Mouse (Mus musculus): ENCODE data around the gene Ly6g6e. TPM values are rescaled to one million over a fixed set of nuclear protein-coding genes. Genes with fewer than 3 reads are reported as not detected.

The Ly6g6e gene
- polyA plus RNA-seq, 1 experiment from 2014 or later, result 1.3 TPM

- Histone ChIP-seq H3K9me3 (replicated peaks; ENCODE audit: low read length) (no peaks in the 10 kb centered on the region), H3K4me3 (replicated peaks; ENCODE audit: low read depth, low read length) (no peak overlapping the region), H3K4me2 (ENCODE audit: low read length) (no peak overlapping the region), H3K27ac (no peak overlapping the region), H3K36me3 (ENCODE audit: insufficient read depth, low read length) (no peaks in the 10 kb centered on the region), H3K4me1 (replicated peaks; ENCODE audit: insufficient read depth, low read length) (peaks cover 3% of the 10 kb centered on the region; the same call in 1 of the 2 replicates), H3K27me3 (ENCODE audit: insufficient read depth, low read length) (no peaks in the 10 kb centered on the region; the same call in 1 of the 2 replicates), H3K9ac (ENCODE audit: low read depth, low read length) (no peak overlapping the region)
- 40% methylated on average over 6 of the region's 6 CpGs for WGBS
- DNase-seq (ENCODE audit: low spot score), result no peak
- ATAC-seq (replicated peaks; ENCODE audit: low FRiP score, low read depth), result no peak
- no peak for TF ChIP-seq CTCF (IDR thresholded peaks at IDR 0.05; ENCODE audit: low read depth)
These were observed 3.5 kb downstream of the Ly6g6e start for GRCm38 (mm10) chr17:35080248-35080647.

GRCm38 (mm10) chr17:35080710-35081109 lies 4.0 kb downstream of the Ly6g6e start:
- no peak for ATAC-seq (replicated peaks; ENCODE audit: low FRiP score, low read depth)
- Histone ChIP-seq H3K4me3 (replicated peaks; ENCODE audit: low read depth, low read length) (no peak overlapping the region), H3K27ac (no peak overlapping the region), H3K9me3 (replicated peaks; ENCODE audit: low read length) (no peaks in the 10 kb centered on the region), H3K36me3 (ENCODE audit: insufficient read depth, low read length) (no peaks in the 10 kb centered on the region), H3K4me1 (replicated peaks; ENCODE audit: insufficient read depth, low read length) (peaks cover 3% of the 10 kb centered on the region; the same call in 1 of the 2 replicates), H3K9ac (ENCODE audit: low read depth, low read length) (no peak overlapping the region), H3K27me3 (ENCODE audit: insufficient read depth, low read length) (no peaks in the 10 kb centered on the region; the same call in 1 of the 2 replicates), H3K4me2 (ENCODE audit: low read length) (no peak overlapping the region)
- TF ChIP-seq CTCF (IDR thresholded peaks at IDR 0.05; ENCODE audit: low read depth), result no peak
- DNase-seq (ENCODE audit: low spot score), result no peak
- 81% methylated on average over 4 of the region's 4 CpGs for WGBS

GRCm38 (mm10) chr17:35082841-35083576 lies 6.3 kb downstream of the Ly6g6e start:
- Histone ChIP-seq H3K27me3 (ENCODE audit: insufficient read depth, low read length) (no peaks in the 10 kb centered on the region; the same call in 1 of the 2 replicates), H3K27ac (no peak overlapping the region), H3K36me3 (ENCODE audit: insufficient read depth, low read length) (no peaks in the 10 kb centered on the region), H3K9ac (ENCODE audit: low read depth, low read length) (no peak overlapping the region), H3K4me3 (replicated peaks; ENCODE audit: low read depth, low read length) (no peak overlapping the region), H3K4me1 (replicated peaks; ENCODE audit: insufficient read depth, low read length) (no peaks in the 10 kb centered on the region), H3K9me3 (replicated peaks; ENCODE audit: low read length) (no peaks in the 10 kb centered on the region), H3K4me2 (ENCODE audit: low read length) (no peak overlapping the region)
- 84% methylated on average over 16 of the region's 16 CpGs for WGBS
- no peak for DNase-seq (ENCODE audit: low spot score)
- TF ChIP-seq CTCF (IDR thresholded peaks at IDR 0.05; ENCODE audit: low read depth), result no peak
- no peak for ATAC-seq (replicated peaks; ENCODE audit: low FRiP score, low read depth)

- ATAC-seq (replicated peaks; ENCODE audit: low FRiP score, low read depth), result no peak
These were observed 7.3 kb downstream of the Ly6g6e start for GRCm38 (mm10) chr17:35083929-35084497.

GRCm38 (mm10) chr17:35085208-35085865 lies 8.6 kb downstream of the Ly6g6e start, which contains the start of gene Ly6g6f:
Ly6g6f (minus strand) TSS chr17:35085610.
- Histone ChIP-seq H3K27me3 (ENCODE audit: insufficient read depth, low read length) (no peaks in the 10 kb centered on the region; the same call in 1 of the 2 replicates), H3K4me2 (ENCODE audit: low read length) (no peak within 1 kb of the TSS), H3K9me3 (replicated peaks; ENCODE audit: low read length) (no peaks in the 10 kb centered on the region), H3K4me1 (replicated peaks; ENCODE audit: insufficient read depth, low read length) (peaks cover 6% of the 10 kb centered on the region; the same call in 1 of the 2 replicates), H3K27ac (no peak within 1 kb of the TSS), H3K9ac (ENCODE audit: low read depth, low read length) (no peak within 1 kb of the TSS), H3K4me3 (replicated peaks; ENCODE audit: low read depth, low read length) (no peak within 1 kb of the TSS), H3K36me3 (ENCODE audit: insufficient read depth, low read length) (no peaks in the 10 kb centered on the region)
- TF ChIP-seq CTCF (IDR thresholded peaks at IDR 0.05; ENCODE audit: low read depth), result no peak
- WGBS, result 76% methylated on average over 7 of the region's 7 CpGs
- ATAC-seq (replicated peaks; ENCODE audit: low FRiP score, low read depth) (no peak), DNase-seq (ENCODE audit: low spot score) (no peak)

More at GRCm38 (mm10) chr17:35083929-35084497, 7.3 kb downstream of the Ly6g6e start:
- Histone ChIP-seq H3K9me3 (replicated peaks; ENCODE audit: low read length) (no peaks in the 10 kb centered on the region), H3K36me3 (ENCODE audit: insufficient read depth, low read length) (no peaks in the 10 kb centered on the region), H3K4me3 (replicated peaks; ENCODE audit: low read depth, low read length) (no peak overlapping the region), H3K4me1 (replicated peaks; ENCODE audit: insufficient read depth, low read length) (no peaks in the 10 kb centered on the region), H3K27ac (no peak overlapping the region), H3K4me2 (ENCODE audit: low read length) (no peak overlapping the region), H3K27me3 (ENCODE audit: insufficient read depth, low read length) (no peaks in the 10 kb centered on the region; the same call in 1 of the 2 replicates), H3K9ac (ENCODE audit: low read depth, low read length) (no peak overlapping the region)
- no peak for DNase-seq (ENCODE audit: low spot score)
- WGBS, result 76% methylated on average over 3 of the region's 3 CpGs
- TF ChIP-seq CTCF (IDR thresholded peaks at IDR 0.05; ENCODE audit: low read depth), result no peak

GRCm38 (mm10) chr17:35088151-35088550 lies 11.4 kb downstream of the Ly6g6e start:
- H3K9ac ChIP-seq (ENCODE audit: low read depth, low read length), result no peak overlapping the region
- no peak overlapping the region for H3K4me2 ChIP-seq (ENCODE audit: low read length)
- no peak for ATAC-seq (replicated peaks; ENCODE audit: low FRiP score, low read depth)
- H3K27me3 ChIP-seq (ENCODE audit: insufficient read depth, low read length), result no peaks in the 10 kb centered on the region
- peaks cover 8% of the 10 kb centered on the region; the same call in 1 of the 2 replicates for H3K36me3 ChIP-seq (ENCODE audit: insufficient read depth, low read length)
- no peaks in the 10 kb centered on the region for H3K9me3 ChIP-seq (replicated peaks; ENCODE audit: low read length)
- no peak overlapping the region for H3K27ac ChIP-seq
- WGBS, result 48% methylated on average over 2 of the region's 2 CpGs
- no peak overlapping the region for H3K4me3 ChIP-seq (replicated peaks; ENCODE audit: low read depth, low read length)
- TF ChIP-seq CTCF (IDR thresholded peaks at IDR 0.05; ENCODE audit: low read depth), result peak; percentile 60
- peaks cover 7% of the 10 kb centered on the region; the same call in 1 of the 2 replicates for H3K4me1 ChIP-seq (replicated peaks; ENCODE audit: insufficient read depth, low read length)
- DNase-seq (ENCODE audit: low spot score), result no peak
